Mouse (Mus musculus): ENCODE data around the gene Myt1l. TPM values are rescaled to one million over a fixed set of nuclear protein-coding genes. Genes with fewer than 3 reads are reported as not detected.

Gene Myt1l
- total RNA-seq (2014; rRNA removed) (103 and 114 TPM in 2 replicates), polyA plus RNA-seq (2015; fragmentation: Nextera tagmentation; extraction: Ambion mirVana) (167 and 218 TPM in 2 replicates)

GRCm38 (mm10) chr12:29528031-29528771, at the start of gene Myt1l:
Myt1l (plus strand) TSS chr12:29528384.
- ATAC-seq, result peak; percentile 50
- peaks cover 6% of the 10 kb centered on the region for H3K4me1 ChIP-seq (ENCODE audit: insufficient read depth)
- H3K4me3 ChIP-seq (ENCODE audit: low read depth, low read length), result peak within 1 kb of the TSS; percentile 54
- no peaks in the 10 kb centered on the region for H3K9me3 ChIP-seq (ENCODE audit: low read length)
- peak; percentile 85 for DNase-seq
- no peaks in the 10 kb centered on the region for H3K36me3 ChIP-seq (ENCODE audit: insufficient read depth)
- no peak for TF ChIP-seq CTCF (IDR thresholded peaks at IDR 0.05; ENCODE audit: low read depth)
- 6% methylated on average over 13 of the region's 13 CpGs for WGBS
- peak within 1 kb of the TSS; percentile 83 for H3K9ac ChIP-seq
- peak within 1 kb of the TSS; percentile 100 for H3K27ac ChIP-seq (ENCODE audit: low read depth, low read length)
- no peaks in the 10 kb centered on the region for H3K27me3 ChIP-seq (ENCODE audit: insufficient read depth, low read length)
- peak within 1 kb of the TSS; percentile 75 for H3K4me2 ChIP-seq (ENCODE audit: low read depth)

GRCm38 (mm10) chr12:29486424-29487035, 41.7 kb upstream of the Myt1l start:
- Histone ChIP-seq H3K9me3 (ENCODE audit: low read length) (no peaks in the 10 kb centered on the region), H3K4me2 (ENCODE audit: low read depth) (no peak overlapping the region), H3K4me3 (ENCODE audit: low read depth, low read length) (no peak overlapping the region), H3K4me1 (ENCODE audit: insufficient read depth) (no peaks in the 10 kb centered on the region), H3K36me3 (ENCODE audit: insufficient read depth) (no peaks in the 10 kb centered on the region), H3K9ac (no peak overlapping the region), H3K27ac (ENCODE audit: low read depth, low read length) (no peak overlapping the region), H3K27me3 (ENCODE audit: insufficient read depth, low read length) (no peaks in the 10 kb centered on the region)
- ATAC-seq (peak; percentile 64), DNase-seq (peak; percentile 63)
- 52% methylated on average over 10 of the region's 10 CpGs for WGBS
- TF ChIP-seq CTCF (IDR thresholded peaks at IDR 0.05; ENCODE audit: low read depth), result no peak

- Histone ChIP-seq H3K9ac (peak overlapping the region; percentile 52), H3K4me1 (ENCODE audit: insufficient read depth) (peaks cover 6% of the 10 kb centered on the region), H3K4me3 (ENCODE audit: low read depth, low read length) (peak overlapping the region; percentile 54), H3K27me3 (ENCODE audit: insufficient read depth, low read length) (no peaks in the 10 kb centered on the region), H3K9me3 (ENCODE audit: low read length) (no peaks in the 10 kb centered on the region), H3K36me3 (ENCODE audit: insufficient read depth) (no peaks in the 10 kb centered on the region), H3K4me2 (ENCODE audit: low read depth) (peak overlapping the region; percentile 75), H3K27ac (ENCODE audit: low read depth, low read length) (peak overlapping the region; percentile 100)
- WGBS, result 1% methylated on average over 6 of the region's 6 CpGs
- DNase-seq (peak; percentile 92), ATAC-seq (peak; percentile 62)
- TF ChIP-seq CTCF (IDR thresholded peaks at IDR 0.05; ENCODE audit: low read depth), result no peak
Measured at GRCm38 (mm10) chr12:29526236-29526644, 1.9 kb upstream of the Myt1l start.

GRCm38 (mm10) chr12:29527048-29527761, 979 bp upstream of the Myt1l start:
- under 1% methylated on average over 27 of the region's 27 CpGs for WGBS
- Histone ChIP-seq H3K4me1 (ENCODE audit: insufficient read depth) (peaks cover 6% of the 10 kb centered on the region), H3K27me3 (ENCODE audit: insufficient read depth, low read length) (no peaks in the 10 kb centered on the region), H3K4me2 (ENCODE audit: low read depth) (peak overlapping the region; percentile 75), H3K9me3 (ENCODE audit: low read length) (no peaks in the 10 kb centered on the region), H3K27ac (ENCODE audit: low read depth, low read length) (peak overlapping the region; percentile 100), H3K9ac (peak overlapping the region; percentile 83), H3K36me3 (ENCODE audit: insufficient read depth) (no peaks in the 10 kb centered on the region), H3K4me3 (ENCODE audit: low read depth, low read length) (peak overlapping the region; percentile 54)
- DNase-seq (peak; percentile 92), ATAC-seq (peak; percentile 73)
- no peak for TF ChIP-seq CTCF (IDR thresholded peaks at IDR 0.05; ENCODE audit: low read depth)

- no peaks in the 10 kb centered on the region for H3K27me3 ChIP-seq (ENCODE audit: insufficient read depth, low read length)
- peak overlapping the region; percentile 85 for H3K9ac ChIP-seq
- no peak for TF ChIP-seq CTCF (IDR thresholded peaks at IDR 0.05; ENCODE audit: low read depth)
- peak overlapping the region; percentile 52 for H3K4me2 ChIP-seq (ENCODE audit: low read depth)
- H3K27ac ChIP-seq (ENCODE audit: low read depth, low read length), result peak overlapping the region; percentile 98
- peaks cover 13% of the 10 kb centered on the region for H3K4me1 ChIP-seq (ENCODE audit: insufficient read depth)
- no peak for ATAC-seq
- no peaks in the 10 kb centered on the region for H3K9me3 ChIP-seq (ENCODE audit: low read length)
- peak; percentile 82 for DNase-seq
- peak overlapping the region; percentile 56 for H3K4me3 ChIP-seq (ENCODE audit: low read depth, low read length)
- no peaks in the 10 kb centered on the region for H3K36me3 ChIP-seq (ENCODE audit: insufficient read depth)
- 0% methylated on average over 6 of the region's 6 CpGs for WGBS
Measured at GRCm38 (mm10) chr12:29530241-29530725, 2.1 kb downstream of the Myt1l start.

- Histone ChIP-seq H3K27me3 (ENCODE audit: insufficient read depth, low read length) (no peaks in the 10 kb centered on the region), H3K9ac (peak overlapping the region; percentile 85), H3K4me1 (ENCODE audit: insufficient read depth) (peaks cover 8% of the 10 kb centered on the region), H3K27ac (ENCODE audit: low read depth, low read length) (peak overlapping the region; percentile 98), H3K4me3 (ENCODE audit: low read depth, low read length) (peak overlapping the region; percentile 56), H3K4me2 (ENCODE audit: low read depth) (peak overlapping the region; percentile 52), H3K9me3 (ENCODE audit: low read length) (no peaks in the 10 kb centered on the region), H3K36me3 (ENCODE audit: insufficient read depth) (no peaks in the 10 kb centered on the region)
- no peak for ATAC-seq
- no peak for TF ChIP-seq CTCF (IDR thresholded peaks at IDR 0.05; ENCODE audit: low read depth)
- 17% methylated on average over 7 of the region's 7 CpGs for WGBS
- no peak for DNase-seq
Measured at GRCm38 (mm10) chr12:29530823-29531222, 2.6 kb downstream of the Myt1l start.
